In genomic region chr2:33682219-33682618, GRCm38 (mm10) we compare ENCODE assay signal across 9 mouse cellular contexts. TPM values are rescaled to one million over a fixed set of nuclear protein-coding genes. Genes with fewer than 3 reads are reported as not detected.
DNase-seq lines count a peak whose midpoint lies in the region; ATAC-seq and TF ChIP-seq lines count a peak whose summit lies in the region.
"Had no signal": no experiment of that assay in that cellular context is flagged by ENCODE, and none has a peak within 500 bp of the region (broad histone marks: within the 10 kb centered on the region; RNA-seq: fewer than 3 reads in every experiment).

No protein-coding gene starts in this region.

- no peaks in the 10 kb centered on the region for H3K79me2 ChIP-seq in liver, adult 2 months (ENCODE audit: control insufficient read depth, insufficient read depth, low read length)

- TF ChIP-seq EP300 in lung, postnatal 0 days (IDR thresholded peaks at IDR 0.05): no peak

- TF ChIP-seq POLR2A in liver, adult 2 months (IDR thresholded peaks at IDR 0.05; ENCODE audit: extremely low read depth, insufficient read depth, low read length): no peak

- H3K4me3 ChIP-seq in liver, adult 2 months (ENCODE audit: insufficient read depth, low read depth, low read length): no peak overlapping the region
- H3K4me3 ChIP-seq in liver, embryonic 12.5 days: no peak overlapping the region
- no peak overlapping the region for H3K4me3 ChIP-seq in lung, postnatal 0 days (ENCODE audit: low read depth, low read length)
- H3K4me3 ChIP-seq: heart, embryonic 13.5 days; neural tube, embryonic 13.5 days had no signal

- no peak overlapping the region for H3K27ac ChIP-seq in liver, adult 2 months (replicated peaks; ENCODE audit: insufficient read depth, low read depth, low read length)
- no peak overlapping the region for H3K27ac ChIP-seq in liver, embryonic 12.5 days
- no peak overlapping the region for H3K27ac ChIP-seq in lung, postnatal 0 days (ENCODE audit: low read length)
- H3K27ac ChIP-seq: heart, embryonic 13.5 days; neural tube, embryonic 13.5 days had no signal

- H3K9me3 ChIP-seq in liver, embryonic 12.5 days (replicated peaks): no peaks in the 10 kb centered on the region
- H3K9me3 ChIP-seq in lung, postnatal 0 days (ENCODE audit: low read length): no peaks in the 10 kb centered on the region
- H3K9me3 ChIP-seq: neural tube, embryonic 13.5 days had no signal

- no peaks in the 10 kb centered on the region for H3K4me1 ChIP-seq in liver, adult 2 months (ENCODE audit: control insufficient read depth, insufficient read depth, low read length)
- no peaks in the 10 kb centered on the region for H3K4me1 ChIP-seq in liver, embryonic 12.5 days
- H3K4me1 ChIP-seq in lung, postnatal 0 days (ENCODE audit: insufficient read depth, low read depth, low read length): no peaks in the 10 kb centered on the region
- H3K4me1 ChIP-seq: heart, embryonic 13.5 days had no signal

- peak; percentile 92 for TF ChIP-seq CTCF in liver, adult 2 months (IDR thresholded peaks at IDR 0.05; ENCODE audit: low read depth, low read length)
- peak; percentile 93 for TF ChIP-seq CTCF in lung, postnatal 0 days (IDR thresholded peaks at IDR 0.05)

- H3K36me3 ChIP-seq in liver, adult 2 months (ENCODE audit: control insufficient read depth, insufficient read depth, low read length): no peaks in the 10 kb centered on the region
- H3K36me3 ChIP-seq in liver, embryonic 12.5 days: no peaks in the 10 kb centered on the region
- no peaks in the 10 kb centered on the region for H3K36me3 ChIP-seq in lung, postnatal 0 days (ENCODE audit: insufficient read depth, low read length)
- H3K36me3 ChIP-seq: heart, embryonic 13.5 days; neural tube, embryonic 13.5 days had no signal

- H3K9ac ChIP-seq in liver, adult 2 months (ENCODE audit: low read depth, low read length): no peak overlapping the region
- H3K9ac ChIP-seq in liver, embryonic 12.5 days: no peak overlapping the region
- no peak overlapping the region for H3K9ac ChIP-seq in lung, postnatal 0 days (replicated peaks; ENCODE audit: low read depth)
- H3K9ac ChIP-seq: heart, embryonic 13.5 days; neural tube, embryonic 13.5 days had no signal

- ATAC-seq in liver, embryonic 12.5 days: no peak
- no peak for ATAC-seq in lung, postnatal 0 days

- H3K4me2 ChIP-seq in liver, embryonic 12.5 days: no peak overlapping the region
- no peak overlapping the region for H3K4me2 ChIP-seq in lung, postnatal 0 days (replicated peaks; ENCODE audit: low read depth, low read length)
- H3K4me2 ChIP-seq: heart, embryonic 13.5 days; neural tube, embryonic 13.5 days had no signal

- DNase-seq in liver, adult 2 months (ENCODE audit: extremely low read depth, low read depth, low spot score): peak; percentile 24
- peak; percentile 46 for DNase-seq in adipocyte (ENCODE audit: low spot score)
- peak; percentile 63 to 81 for DNase-seq in cerebellum, postnatal 4 days (ENCODE audit: low spot score in 2 of 2)
- DNase-seq in kidney, postnatal 14 days: peak; percentile 75
- DNase-seq in lung, postnatal 0 days (ENCODE audit: low spot score): peak; percentile 48
- peak; percentile 25 for DNase-seq in spleen, adult 12 weeks (ENCODE audit: low spot score)

- no peaks in the 10 kb centered on the region for H3K27me3 ChIP-seq in liver, adult 2 months (ENCODE audit: control insufficient read depth, insufficient read depth, low read length)
- H3K27me3 ChIP-seq in liver, embryonic 12.5 days (replicated peaks): peaks cover 9% of the 10 kb centered on the region; the same call in 1 of the 2 replicates
- H3K27me3 ChIP-seq in lung, postnatal 0 days (replicated peaks; ENCODE audit: insufficient read depth, low read length): no peaks in the 10 kb centered on the region
- H3K27me3 ChIP-seq: neural tube, embryonic 13.5 days had no signal

- WGBS in liver, adult 2 months: 6% methylated on average over 4 of the region's 4 CpGs
- WGBS in liver, embryonic 12.5 days (ENCODE audit: insufficient replicate concordance): 6% methylated on average over 4 of the region's 4 CpGs
- WGBS in lung, postnatal 0 days: 8% methylated on average over 4 of the region's 4 CpGs

RNA-seq across cellular contexts. Expression of gene Lmx1b, which starts 41.9 kb away (rescaled TPM):
- not detected in 2 replicates for total RNA-seq in liver, adult 2 months (2014; rRNA removed)
- polyA plus RNA-seq in liver, adult 2 months (2012; rRNA removed): not detected in 2 replicates
- 0.04 TPM in 1 of 2 replicates, not detected in the other for polyA plus RNA-seq in liver, embryonic 12.5 days (2016; fragmentation: Nextera tagmentation; extraction: Ambion mirVana)
- polyA plus RNA-seq in lung, postnatal 0 days (2015; fragmentation: Nextera tagmentation; extraction: Ambion mirVana): not detected in 2 replicates
- polyA plus RNA-seq: heart, embryonic 13.5 days had no signal

Comparison
In these comparisons a context has a peak if more than half of its experiments do, and no peak if none do; other contexts are left out.
1. DNase-seq: peak in every context shown above with its lines; median percentile 75 in kidney, postnatal 14 days; 72 in cerebellum, postnatal 4 days; 48 in lung, postnatal 0 days; 46 in adipocyte; 25 in spleen, adult 12 weeks; 24 in liver, adult 2 months.